Mouse (Mus musculus) layer of hippocampus, postnatal 25 days (tissue): ENCODE data around the gene Lypla2. TPM values are rescaled to one million over a fixed set of nuclear protein-coding genes. Genes with fewer than 3 reads are reported as not detected.

Experiments
- DNase-seq, 2 experiments: peaks; one replicate each; pipeline ENCODE4 v3.0.0; 2022; ENCODE audit warnings: mixed read lengths in 2 of 2, low spot score in 1 of 2; ENCODE audit errors: extremely low spot score in 1 of 2
- total RNA-seq, 2 experiments: library from RNA; stranded (reverse); gene quantifications; 2 replicates each; pipeline ENCODE4 v1.2.3; 2021

Gene Lypla2
- total RNA-seq, 2 experiments from 2014 or later, result 94.7 to 110 TPM

- no peak for DNase-seq
Measured at GRCm38 (mm10) chr4:135922190-135922589, 50.2 kb downstream of the Lypla2 start.

- DNase-seq, result no peak
Measured at GRCm38 (mm10) chr4:135921257-135922120, 50.9 kb downstream of the Lypla2 start.

GRCm38 (mm10) chr4:135920304-135921241, 51.9 kb downstream of the Lypla2 start, which contains the start of gene Fuca1:
Fuca1 (plus strand) TSS chr4:135920735.
- peak; percentile 83 to 93 for DNase-seq

- DNase-seq, result no peak
Measured at GRCm38 (mm10) chr4:135919280-135919639, 53.2 kb downstream of the Lypla2 start.

- DNase-seq, result no peak
Measured at GRCm38 (mm10) chr4:135918635-135919279, 53.7 kb downstream of the Lypla2 start.

Other genes with a start within 250 kb of the Lypla2 start
- under 1 TPM in 1 of 2 experiments, not detected in 1; 0.14 TPM for gene Il22ra1, start 244.5 kb downstream of the Lypla2 start, total RNA-seq
- gene Myom3, start 212.9 kb downstream of the Lypla2 start, total RNA-seq, result 1 to 10 TPM in 1 of 2 experiments, under 1 TPM in 1; 0.66 to 1.2 TPM
- gene Srsf10, start 116.9 kb downstream of the Lypla2 start, total RNA-seq, result 10 to 100 TPM; 78.4 to 78.6 TPM
- gene Pnrc2, start 98.8 kb downstream of the Lypla2 start, total RNA-seq, result 10 to 100 TPM; 54.0 to 55.9 TPM
- gene Cnr2, start 77.2 kb downstream of the Lypla2 start, total RNA-seq, result under 1 TPM in 1 of 2 experiments, not detected in 1; 0.21 TPM
- 10 to 100 TPM; 40.5 to 40.7 TPM for gene Fuca1, start 51.9 kb downstream of the Lypla2 start, total RNA-seq
- 10 to 100 TPM; 34.0 to 37.1 TPM for gene Hmgcl, start 26.2 kb downstream of the Lypla2 start, total RNA-seq
- gene Gale, start 8.9 kb downstream of the Lypla2 start, total RNA-seq, result 10 to 100 TPM; 23.1 to 31.6 TPM
- gene Pithd1, start 14.6 kb upstream of the Lypla2 start, total RNA-seq, result 10 to 100 TPM; 84.3 to 89.7 TPM
- gene Eloa, start 49.1 kb upstream of the Lypla2 start, total RNA-seq, result 10 to 100 TPM; 31.3 to 31.4 TPM
- gene Rpl11, start 80.8 kb upstream of the Lypla2 start, total RNA-seq, result 100 to 1,000 TPM; 262 to 319 TPM
- gene Id3, start 170.9 kb upstream of the Lypla2 start, total RNA-seq, result 10 to 100 TPM; 51.7 to 62.5 TPM
- gene E2f2, start 199.8 kb upstream of the Lypla2 start, total RNA-seq, result 1 to 10 TPM in 1 of 2 experiments, under 1 TPM in 1; 0.59 to 1.2 TPM
- gene Asap3, start 233.7 kb upstream of the Lypla2 start, total RNA-seq, result 1 to 10 TPM; 2.7 to 4.3 TPM